Mouse (Mus musculus) natural killer cell, adult 2 months (primary cell): ENCODE measurements around the gene Rpl28.

Experiments
- DNase-seq, 2 experiments: peaks; one replicate each; pipeline ENCODE4 v3.0.0; 2022; ENCODE audit warnings: low spot score in 2 of 2

Rpl28 gene

GRCm38 (mm10) chr7:4792278-4793212 lies at the start of gene Rpl28:
TSS of gene Rpl28 (plus strand) at chr7:4792874.
- peak; percentile 92 to 94 for DNase-seq

GRCm38 (mm10) chr7:4743354-4743753 lies 49.3 kb upstream of the Rpl28 start:
- DNase-seq: no peak

- no peak for DNase-seq
These were observed 47.8 kb upstream of the Rpl28 start for GRCm38 (mm10) chr7:4744886-4745285.

- DNase-seq: no peak
These were observed 46.2 kb upstream of the Rpl28 start for GRCm38 (mm10) chr7:4746326-4746980.

GRCm38 (mm10) chr7:4747156-4747899 lies 45.3 kb upstream of the Rpl28 start:
- DNase-seq: no peak

- no peak for DNase-seq
These were observed 44.4 kb upstream of the Rpl28 start for GRCm38 (mm10) chr7:4748321-4748720.

GRCm38 (mm10) chr7:4749169-4749568 lies 43.5 kb upstream of the Rpl28 start:
- DNase-seq: no peak

GRCm38 (mm10) chr7:4751971-4752820 lies 40.5 kb upstream of the Rpl28 start:
- DNase-seq: no peak

- DNase-seq: peak; percentile 60 to 65
These were observed 39.7 kb upstream of the Rpl28 start, which contains the start of gene Cox6b2 for GRCm38 (mm10) chr7:4752821-4753570. TSS of gene Cox6b2 (minus strand) at chr7:4753094.

- no peak for DNase-seq
These were observed 33.0 kb upstream of the Rpl28 start for GRCm38 (mm10) chr7:4759670-4760069.

- DNase-seq: no peak
These were observed 27.5 kb upstream of the Rpl28 start for GRCm38 (mm10) chr7:4764946-4765710.

- DNase-seq: no peak
These were observed 21.5 kb upstream of the Rpl28 start, which contains the start of gene Fam71e2 for GRCm38 (mm10) chr7:4771202-4771601. TSS of gene Fam71e2 (minus strand) at chr7:4771302.

- no peak for DNase-seq
These were observed 16.5 kb upstream of the Rpl28 start for GRCm38 (mm10) chr7:4776131-4776530.

- peak in 1 of 2 experiments; percentile 16 for DNase-seq
These were observed 15.5 kb upstream of the Rpl28 start for GRCm38 (mm10) chr7:4776861-4777830.

- DNase-seq: no peak
These were observed 14.6 kb upstream of the Rpl28 start for GRCm38 (mm10) chr7:4777851-4778637.

- peak in 1 of 2 experiments; percentile 11 for DNase-seq
These were observed 12.8 kb upstream of the Rpl28 start for GRCm38 (mm10) chr7:4779921-4780320.

- no peak for DNase-seq
These were observed 10.5 kb upstream of the Rpl28 start for GRCm38 (mm10) chr7:4782130-4782529.

GRCm38 (mm10) chr7:4782759-4783158 lies 9.9 kb upstream of the Rpl28 start, which contains the start of the genes Il11 and Tmem190:
TSS of gene Il11 (minus strand) at chr7:4782859.
TSS of gene Tmem190 (plus strand) at chr7:4782937.
- DNase-seq: no peak
